Mouse (Mus musculus) E14TG2a.4 (cell line): Measurements from ENCODE around the gene AI854703.
A peak's percentile ranks its signal among the peaks of the same experiment; 100 is the strongest.

ENCODE experiments used
- H3K27me3 ChIP-seq: 2 replicates; pipeline ENCODE4 v1.6.1; 2014; ENCODE audit warnings: low read length, control low read depth; ENCODE audit not compliant: insufficient read depth
- H3K36me3 ChIP-seq: 2 replicates; pipeline ENCODE4 v1.6.1; 2014; ENCODE audit warnings: low read length, control low read depth; ENCODE audit not compliant: insufficient read depth
- H3K4me1 ChIP-seq: replicated peaks from 2 replicates; pipeline ENCODE4 v1.6.1; 2014; ENCODE audit warnings: low read depth, low read length, control low read depth
- H3K4me3 ChIP-seq: replicated peaks from 2 replicates; pipeline ENCODE4 v1.5.1; 2014; ENCODE audit warnings: mild to moderate bottlenecking, low read length
- H3K9me3 ChIP-seq: 2 replicates; pipeline ENCODE4 v1.6.1; 2014; ENCODE audit warnings: low read length, control low read depth
- CTCF ChIP-seq: conservative IDR thresholded peaks from 2 replicates; pipeline ENCODE4 v1.5.1; 2014; ENCODE audit warnings: low read length
- NANOG ChIP-seq: IDR thresholded peaks from 2 replicates; pipeline ENCODE4 v1.6.1; 2014; ENCODE audit warnings: borderline replicate concordance, low read length, mixed read lengths
- POU5F1 ChIP-seq: IDR thresholded peaks from 2 replicates; pipeline ENCODE4 v1.6.1; 2014; ENCODE audit warnings: low read length, borderline replicate concordance

The AI854703 gene

DNA sequence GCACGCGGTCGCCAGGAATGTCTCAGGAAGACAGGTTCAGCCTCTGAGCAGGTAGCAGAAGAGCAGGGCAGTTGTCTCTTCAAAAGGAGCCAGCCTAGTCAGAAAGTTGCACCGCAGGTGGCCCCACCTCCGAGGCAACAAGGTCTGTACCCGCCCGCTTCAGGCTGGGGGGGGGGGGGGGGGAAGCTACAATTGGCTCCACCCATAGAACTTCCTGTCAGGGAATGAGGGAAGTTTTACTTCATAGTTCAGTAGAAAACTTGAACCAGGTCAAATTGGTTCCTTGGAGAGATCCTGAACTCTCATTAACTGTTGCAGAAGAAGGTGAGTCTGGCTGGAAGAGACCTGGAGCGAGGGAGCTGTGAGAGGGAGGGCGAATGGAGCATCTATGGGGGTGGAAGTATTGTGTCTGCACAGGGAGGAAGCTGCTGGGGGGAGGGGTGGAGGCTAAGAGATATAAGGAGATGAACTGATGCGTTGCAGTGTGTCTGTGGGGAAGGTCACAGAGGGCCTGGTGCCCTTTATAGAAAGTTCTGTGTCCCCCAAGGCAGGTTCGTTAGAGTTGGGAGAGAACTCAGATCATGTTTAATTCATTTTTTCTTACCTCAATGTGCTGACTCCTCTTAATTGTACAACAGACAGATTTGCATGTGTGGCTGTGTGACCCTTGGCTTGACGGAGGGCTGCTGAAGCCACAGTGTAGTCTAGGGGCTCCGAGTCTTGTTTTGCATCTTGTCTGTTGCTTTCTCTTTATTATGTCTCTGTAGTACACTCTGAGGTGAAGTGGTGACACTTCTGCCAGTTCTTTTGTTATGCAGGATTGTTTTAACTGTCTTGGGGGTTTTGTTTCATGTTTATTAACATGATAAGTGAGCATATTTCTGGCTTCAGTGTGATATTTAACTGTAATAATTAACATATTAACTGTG lies 49.6 kb downstream of the AI854703 start, which contains the start of gene Gimap9:
Gimap9 (plus strand) TSS at position 199 of the 929 bp plus-strand sequence.
- Histone ChIP-seq H3K36me3 (no peaks in the 10 kb centered on the region), H3K9me3 (peaks cover 13% of the 10 kb centered on the region), H3K4me1 (peaks cover 33% of the 10 kb centered on the region), H3K27me3 (no peaks in the 10 kb centered on the region), H3K4me3 (peak within 1 kb of the TSS; percentile 53)
- TF ChIP-seq POU5F1 (peak; percentile 61; the same call in 1 of the 2 replicates), NANOG (no peak), CTCF (no peak)

DNA sequence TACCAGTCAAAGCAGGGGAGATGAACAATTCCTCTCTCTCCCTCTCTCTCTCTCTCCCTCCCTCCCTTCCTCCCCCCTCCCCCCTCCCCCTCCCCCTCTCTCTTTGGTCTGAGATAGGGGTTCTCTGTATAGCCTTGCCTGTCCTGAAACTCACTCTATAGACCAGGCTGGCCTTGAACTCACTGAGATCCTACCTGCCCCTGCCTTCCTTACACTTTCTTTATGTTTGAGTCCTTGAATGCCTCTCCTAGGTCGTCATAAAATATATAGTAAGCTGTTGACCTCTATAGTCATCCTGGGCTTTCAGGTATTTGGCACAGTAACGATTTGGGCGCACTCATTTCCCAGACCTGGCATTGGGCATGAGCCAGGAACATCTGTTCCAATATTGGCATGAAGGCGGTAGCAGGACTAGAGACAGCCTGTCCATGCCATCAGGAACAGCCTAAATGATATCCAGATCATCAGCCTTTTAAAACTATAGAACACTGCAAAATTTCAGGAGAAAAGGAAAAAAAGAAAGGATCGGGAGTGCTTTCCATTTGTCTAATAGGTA lies 50.4 kb downstream of the AI854703 start:
- no peak overlapping the region for H3K4me3 ChIP-seq
- H3K36me3 ChIP-seq = no peaks in the 10 kb centered on the region
- peaks cover 33% of the 10 kb centered on the region for H3K4me1 ChIP-seq
- no peak for TF ChIP-seq NANOG
- no peak for TF ChIP-seq POU5F1
- no peak for TF ChIP-seq CTCF
- H3K27me3 ChIP-seq = no peaks in the 10 kb centered on the region
- H3K9me3 ChIP-seq = peaks cover 13% of the 10 kb centered on the region

DNA sequence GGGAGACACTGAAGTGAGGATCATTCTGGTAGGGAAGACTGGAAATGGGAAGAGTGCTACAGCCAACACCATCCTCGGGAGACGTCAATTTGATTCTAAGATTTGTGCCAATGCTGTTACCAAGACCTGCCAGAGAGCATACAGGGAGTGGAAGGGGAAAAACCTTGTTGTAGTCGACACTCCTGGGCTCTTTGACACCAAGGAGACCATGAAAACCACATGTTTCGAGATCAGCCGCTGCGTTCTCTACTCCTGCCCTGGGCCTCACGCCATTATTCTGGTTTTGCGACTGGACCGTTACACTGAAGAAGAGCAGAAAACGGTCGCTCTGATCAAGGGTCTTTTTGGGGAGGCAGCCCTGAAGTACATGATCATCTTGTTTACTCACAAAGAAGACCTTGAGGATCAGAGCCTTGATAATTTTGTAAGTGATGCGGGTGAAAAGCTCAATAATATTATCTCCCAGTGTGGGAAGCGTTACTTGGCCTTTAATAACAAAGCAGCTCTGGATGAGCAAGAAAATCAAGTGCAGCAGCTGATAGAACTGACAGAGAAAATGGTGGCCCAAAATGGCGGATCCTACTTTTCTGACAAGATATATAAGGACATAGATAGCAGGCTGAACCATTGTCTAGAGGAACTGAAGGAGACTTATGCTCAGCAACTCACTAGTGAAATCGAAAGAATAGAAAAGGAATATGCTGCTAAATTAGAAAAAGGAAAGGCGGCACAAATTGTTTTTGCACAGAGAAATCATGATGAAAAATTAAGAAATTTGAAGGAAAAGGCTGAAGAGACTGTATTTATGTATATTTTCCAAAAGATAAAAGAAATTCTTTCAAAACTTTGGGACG lies 51.2 kb downstream of the AI854703 start:
- H3K27me3 ChIP-seq = no peaks in the 10 kb centered on the region
- H3K4me3 ChIP-seq = no peak overlapping the region
- peaks cover 33% of the 10 kb centered on the region for H3K4me1 ChIP-seq
- TF ChIP-seq CTCF (no peak), POU5F1 (no peak), NANOG (no peak)
- no peaks in the 10 kb centered on the region for H3K36me3 ChIP-seq
- peaks cover 13% of the 10 kb centered on the region for H3K9me3 ChIP-seq

DNA sequence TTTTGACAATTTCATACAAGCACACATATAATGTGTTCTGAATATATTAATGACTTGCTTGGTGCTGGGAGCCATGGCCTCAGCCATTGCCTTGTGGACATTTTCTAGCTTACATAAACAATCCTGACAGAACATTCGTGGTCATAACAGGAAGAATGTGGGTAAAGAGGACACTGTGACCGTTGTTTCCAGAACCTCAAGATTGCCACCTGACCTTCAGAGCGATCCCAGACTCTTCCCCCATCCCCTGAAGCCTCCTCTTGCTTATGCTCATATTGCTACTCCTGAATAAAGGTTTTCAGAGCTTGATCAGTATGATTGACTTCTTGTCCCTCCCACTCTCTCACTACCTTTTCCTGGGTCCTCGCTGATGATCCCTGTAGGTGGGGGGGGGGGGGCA lies 51.8 kb downstream of the AI854703 start:
- Histone ChIP-seq H3K36me3 (no peaks in the 10 kb centered on the region), H3K9me3 (peaks cover 8% of the 10 kb centered on the region), H3K27me3 (no peaks in the 10 kb centered on the region), H3K4me3 (no peak overlapping the region), H3K4me1 (peaks cover 33% of the 10 kb centered on the region)
- TF ChIP-seq CTCF = no peak

DNA sequence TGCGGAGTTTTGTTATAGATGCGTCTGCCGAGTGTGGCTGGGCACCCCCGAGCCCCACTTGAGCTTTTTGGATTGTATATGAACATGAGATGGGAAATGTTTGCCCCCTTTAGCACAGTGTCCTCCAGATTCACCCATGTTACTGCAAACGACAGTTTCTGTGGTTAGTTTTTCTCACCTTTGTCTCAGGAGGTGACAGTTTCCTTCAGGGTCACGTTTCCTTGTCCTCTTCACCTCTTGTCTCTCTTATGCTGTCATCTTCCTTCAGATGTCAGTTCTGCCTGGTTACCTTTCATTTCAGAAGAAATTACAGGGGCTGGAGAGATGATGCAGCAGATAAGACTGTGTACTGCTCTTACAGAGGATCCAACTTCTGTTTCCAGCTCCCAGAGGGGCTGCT lies 53.1 kb downstream of the AI854703 start:
- no peaks in the 10 kb centered on the region for H3K9me3 ChIP-seq
- H3K27me3 ChIP-seq = no peaks in the 10 kb centered on the region
- no peaks in the 10 kb centered on the region for H3K36me3 ChIP-seq
- TF ChIP-seq NANOG (no peak), CTCF (no peak), POU5F1 (no peak)
- no peak overlapping the region for H3K4me3 ChIP-seq
- H3K4me1 ChIP-seq = peaks cover 28% of the 10 kb centered on the region

DNA sequence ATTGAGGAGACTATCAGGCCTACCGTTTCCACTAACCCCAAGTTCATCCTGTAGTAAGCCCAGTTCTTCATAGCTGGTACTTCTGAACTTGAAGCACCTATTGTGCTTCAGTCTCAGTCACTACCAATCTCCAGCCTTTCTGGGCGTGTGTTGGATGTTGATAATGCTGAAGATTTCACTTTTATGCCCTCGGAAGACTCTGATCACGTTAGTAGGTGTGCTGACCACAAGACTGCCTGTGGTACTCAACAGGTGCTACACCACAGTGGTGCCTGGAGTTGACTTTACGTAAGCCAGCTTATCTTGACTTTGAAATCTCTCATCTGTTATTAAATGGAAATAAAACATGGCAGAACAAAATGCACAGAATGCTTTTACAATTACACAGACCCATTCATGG lies 53.9 kb downstream of the AI854703 start:
- Histone ChIP-seq H3K27me3 (no peaks in the 10 kb centered on the region), H3K4me3 (no peak overlapping the region), H3K9me3 (no peaks in the 10 kb centered on the region), H3K4me1 (peaks cover 22% of the 10 kb centered on the region), H3K36me3 (no peaks in the 10 kb centered on the region)
- TF ChIP-seq POU5F1 = no peak
- no peak for TF ChIP-seq NANOG
- no peak for TF ChIP-seq CTCF

DNA sequence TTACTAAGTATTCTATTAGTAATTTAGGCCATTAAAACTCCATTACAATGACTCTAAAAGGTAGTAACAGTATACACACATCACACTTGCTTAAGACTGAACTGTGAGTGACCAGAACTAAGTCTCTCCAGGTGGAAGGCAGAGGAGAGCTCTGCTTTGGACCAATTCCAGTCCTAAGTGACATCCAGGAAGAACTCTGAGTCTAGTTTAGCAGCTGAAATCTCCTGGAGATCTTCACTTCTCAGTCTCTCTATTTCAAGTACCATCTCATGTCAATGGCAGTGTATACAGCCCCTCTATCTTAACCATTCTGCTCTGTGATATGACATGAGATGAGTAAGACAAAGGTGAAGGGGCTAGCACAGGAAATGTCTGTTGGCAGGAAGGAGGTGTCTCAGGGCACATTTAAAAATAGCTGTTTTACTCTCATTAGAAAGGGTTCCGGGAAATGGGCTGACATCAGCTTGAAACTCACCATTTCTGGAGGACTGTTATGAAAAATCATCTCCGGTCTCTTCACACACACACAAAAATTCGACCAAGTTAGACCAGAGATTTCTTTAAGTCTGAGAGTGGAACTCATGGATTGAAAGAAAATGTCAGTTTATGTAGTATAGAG lies 55.0 kb downstream of the AI854703 start:
- TF ChIP-seq CTCF = no peak
- no peak for TF ChIP-seq NANOG
- no peak for TF ChIP-seq POU5F1
- peaks cover 11% of the 10 kb centered on the region for H3K4me1 ChIP-seq
- H3K4me3 ChIP-seq = no peak overlapping the region
- H3K27me3 ChIP-seq = no peaks in the 10 kb centered on the region
- H3K36me3 ChIP-seq = no peaks in the 10 kb centered on the region
- H3K9me3 ChIP-seq = no peaks in the 10 kb centered on the region

DNA sequence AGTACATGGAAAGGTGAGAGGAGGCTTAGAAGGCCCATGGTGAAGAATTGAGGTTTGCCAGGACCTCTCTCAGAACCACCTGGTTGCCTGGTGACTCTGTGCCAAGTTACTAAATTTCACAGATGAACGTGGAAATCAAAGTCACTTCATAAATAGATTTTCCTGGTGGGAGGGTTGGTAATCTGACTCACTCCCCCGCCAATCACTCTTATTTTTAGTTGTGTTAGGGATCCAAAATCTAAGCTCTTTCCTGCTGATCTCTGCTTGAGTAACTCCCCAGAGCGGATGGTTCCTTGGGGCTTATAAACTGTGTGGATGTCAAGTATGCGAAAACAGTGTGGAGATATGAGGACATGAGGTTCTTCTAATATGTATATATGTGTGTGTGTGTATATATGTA lies 55.7 kb downstream of the AI854703 start:
- no peak for TF ChIP-seq NANOG

More for the DNA sequence above, 55.7 kb downstream of the AI854703 start:
- peaks cover 5% of the 10 kb centered on the region for H3K4me1 ChIP-seq
- no peak overlapping the region for H3K4me3 ChIP-seq
- H3K9me3 ChIP-seq = no peaks in the 10 kb centered on the region
- H3K36me3 ChIP-seq = no peaks in the 10 kb centered on the region
- no peaks in the 10 kb centered on the region for H3K27me3 ChIP-seq
